Mouse (Mus musculus) lung, adult 2 months (tissue): ENCODE measurements around the gene Cttnbp2. TPM values are rescaled to one million over a fixed set of nuclear protein-coding genes. Genes with fewer than 3 reads are reported as not detected.

ENCODE experiments used
- DNase-seq: peaks from one replicate; pipeline ENCODE4 v3.0.0; 2022
- H3K4me1 ChIP-seq: fragments of 200-500 bp; 2 replicates; pipeline ENCODE4 v1.6.1; 2011; ENCODE audit warnings: low read length; ENCODE audit not compliant: control insufficient read depth, insufficient read depth
- H3K4me3 ChIP-seq: fragments of 200-500 bp; replicated peaks from 2 replicates; pipeline ENCODE3; 2011; ENCODE audit warnings: low read depth, mild to moderate bottlenecking, control low read depth, low read length; ENCODE audit errors: extremely low read depth
- CTCF ChIP-seq: fragments of 200-500 bp; IDR thresholded peaks from 2 replicates; pipeline ENCODE4 v1.5.1; 2011; ENCODE audit warnings: mild to moderate bottlenecking, low read length, control low read depth; ENCODE audit not compliant: insufficient read depth
- POLR2A ChIP-seq: fragments of 200-500 bp; IDR thresholded peaks from 2 replicates; pipeline ENCODE4 v1.6.1; 2011; ENCODE audit warnings: low read depth, mild to moderate bottlenecking, control low read depth, low read length, borderline replicate concordance; ENCODE audit errors: extremely low read depth
- WGBS: fragments of 180-500 bp; shearing (Covaris S2); methylation state at CpG from one replicate; pipeline ENCODE4 v1.1.7; 2018; 5-methylcytosine and 5-hydroxymethylcytosine counted together
- polyA plus RNA-seq: library from polyadenylated mRNA; depleted of rRNA; stranded (reverse); fragments of >200 nt; gene quantifications from 2 replicates; pipeline ENCODE4 v1.2.3, GENCODE M21; 2012

The Cttnbp2 gene
- polyA plus RNA-seq, 1 experiment = 5.1 TPM

DNA sequence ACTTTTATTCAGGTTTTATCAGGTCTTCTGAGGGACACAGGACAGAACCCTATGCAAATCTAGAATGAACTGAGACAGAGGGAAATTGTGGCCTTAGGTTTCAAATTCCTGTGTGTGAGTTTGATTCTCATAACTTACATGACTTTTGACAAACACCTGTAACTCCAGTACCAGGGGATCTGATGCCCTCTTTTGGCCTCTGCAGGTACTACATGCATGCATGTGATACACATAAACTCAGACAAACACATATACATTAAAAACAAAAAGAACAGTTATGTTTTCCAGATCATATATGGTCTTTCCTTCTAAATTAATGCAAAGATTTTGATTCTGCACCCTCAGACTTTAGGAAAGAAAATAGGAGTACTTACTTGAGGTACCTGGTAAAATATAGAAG is 153.7 kb downstream of the Cttnbp2 start:
- H3K4me3 ChIP-seq = no peak overlapping the region
- no peaks in the 10 kb centered on the region for H3K4me1 ChIP-seq
- TF ChIP-seq CTCF (no peak), POLR2A (no peak)
- no peak for DNase-seq

DNA sequence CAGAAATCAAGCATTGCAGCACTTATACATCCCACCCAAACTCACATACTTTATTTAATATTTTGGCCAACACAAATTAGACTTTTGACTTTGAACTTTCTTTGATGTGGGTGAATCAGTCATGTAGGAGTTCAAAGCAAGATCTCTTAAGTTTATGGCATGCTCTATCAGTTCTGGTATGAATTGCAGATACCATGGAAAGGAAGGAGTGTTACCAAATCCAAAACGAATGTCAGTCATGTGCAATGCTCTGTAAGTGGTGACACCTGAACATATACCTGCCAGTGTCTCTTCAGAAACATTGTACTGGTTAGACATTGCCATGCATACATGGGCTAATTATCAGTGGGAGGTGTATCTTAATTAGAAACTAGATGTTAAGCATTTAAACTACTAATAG is 154.5 kb downstream of the Cttnbp2 start:
- H3K4me1 ChIP-seq = no peaks in the 10 kb centered on the region

DNA sequence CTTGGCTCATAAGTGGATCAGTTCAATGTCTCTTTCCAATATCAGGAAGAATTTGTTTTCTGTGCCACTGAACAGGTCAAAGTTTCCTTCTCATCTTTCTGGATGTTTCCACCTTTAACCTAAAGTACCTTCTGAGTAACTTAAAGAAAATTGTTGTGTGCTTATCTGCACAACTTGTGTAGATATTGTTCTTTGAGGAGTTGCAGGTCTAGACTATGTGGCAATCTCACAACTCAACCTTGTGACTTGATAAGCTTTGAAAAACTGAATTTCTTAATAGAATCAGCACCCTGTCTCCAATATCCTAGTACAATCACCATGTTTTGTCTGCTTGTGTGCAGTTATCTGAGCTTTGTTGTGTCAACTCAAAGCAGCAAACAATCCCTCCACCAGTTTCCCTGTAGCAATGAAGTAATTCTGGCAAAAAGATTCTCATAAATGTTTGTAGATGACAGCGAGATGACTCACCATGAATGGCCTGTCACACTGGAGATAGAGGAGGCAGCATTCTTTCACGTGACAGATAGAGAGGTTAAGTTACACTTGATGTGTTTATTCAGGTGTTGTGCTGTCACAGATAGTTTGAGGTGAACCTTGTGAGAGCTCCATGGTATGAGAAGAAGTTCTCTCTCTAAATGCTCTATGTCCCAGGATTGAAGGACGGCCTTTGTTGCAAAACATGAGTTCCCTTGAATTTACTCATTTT is 165.3 kb downstream of the Cttnbp2 start:
- H3K4me3 ChIP-seq = no peak overlapping the region
- H3K4me1 ChIP-seq = no peaks in the 10 kb centered on the region
- no peak for DNase-seq
- TF ChIP-seq POLR2A = no peak
- no peak for TF ChIP-seq CTCF
- 50% methylated on average over 3 of the region's 3 CpGs for WGBS

More for the DNA sequence above, 154.5 kb downstream of the Cttnbp2 start:
- 72% methylated on average over 1 of the region's 1 CpGs for WGBS
- TF ChIP-seq POLR2A = no peak
- no peak for DNase-seq
- H3K4me3 ChIP-seq = no peak overlapping the region

GRCm38 (mm10) chr6:18344272-18344671 is 170.4 kb downstream of the Cttnbp2 start:
- no peaks in the 10 kb centered on the region for H3K4me1 ChIP-seq
- TF ChIP-seq CTCF (no peak), POLR2A (no peak)
- no peak for DNase-seq
- H3K4me3 ChIP-seq = no peak overlapping the region
- 95% methylated on average over 2 of the region's 2 CpGs for WGBS

DNA sequence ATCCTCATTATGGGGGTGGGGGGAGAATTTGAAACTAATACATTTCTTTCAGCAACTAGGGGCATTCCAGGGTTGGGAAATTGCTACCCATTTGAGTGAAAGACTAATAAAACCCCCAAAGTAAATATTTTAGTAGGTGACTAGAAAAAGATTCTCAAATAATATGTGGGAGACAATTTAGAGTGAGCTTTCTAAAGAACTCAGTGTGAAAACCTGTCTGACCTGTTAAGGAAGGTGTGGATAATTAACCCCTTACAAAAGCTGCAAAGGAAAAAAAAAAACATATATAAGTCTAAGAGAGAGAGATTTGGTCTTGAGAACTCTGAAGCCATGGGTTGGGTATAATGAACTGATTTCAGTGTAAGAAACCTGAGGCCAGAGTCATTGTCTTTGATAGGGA is 176.3 kb downstream of the Cttnbp2 start:
- H3K4me1 ChIP-seq = no peaks in the 10 kb centered on the region

GRCm38 (mm10) chr6:18335393-18335792 is 179.2 kb downstream of the Cttnbp2 start:
- TF ChIP-seq POLR2A = no peak
- TF ChIP-seq CTCF = no peak
- H3K4me1 ChIP-seq = no peaks in the 10 kb centered on the region
- 74% methylated on average over 3 of the region's 3 CpGs for WGBS
- H3K4me3 ChIP-seq = no peak overlapping the region
- DNase-seq = no peak

More for the DNA sequence above, 176.3 kb downstream of the Cttnbp2 start:
- DNase-seq = no peak
- no peak overlapping the region for H3K4me3 ChIP-seq
- no peak for TF ChIP-seq CTCF
- no peak for TF ChIP-seq POLR2A

DNA sequence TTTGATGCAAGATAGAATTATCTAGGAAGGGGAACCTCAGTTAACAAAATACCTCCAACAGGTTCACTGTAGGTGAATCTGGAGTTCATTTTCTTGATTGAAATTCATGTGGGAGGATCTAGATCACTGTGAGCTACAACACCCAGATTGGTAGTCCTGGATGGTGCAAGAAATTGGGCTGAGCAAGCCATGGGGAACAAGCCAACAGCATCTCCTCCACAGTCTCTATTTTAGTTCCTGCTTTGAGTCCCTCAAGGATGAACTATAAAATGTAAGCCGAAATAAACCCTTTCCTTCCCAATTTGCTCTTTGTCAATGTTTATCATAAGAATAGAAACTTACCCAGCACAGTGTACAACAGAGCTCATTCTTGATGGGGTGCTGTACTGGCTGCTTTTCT is 191.7 kb downstream of the Cttnbp2 start:
- TF ChIP-seq CTCF (no peak), POLR2A (no peak)
- H3K4me3 ChIP-seq = no peak overlapping the region
- WGBS = 93% methylated on average over 1 of the region's 1 CpGs
- no peaks in the 10 kb centered on the region for H3K4me1 ChIP-seq
- DNase-seq = no peak
